Mouse (Mus musculus) heart, postnatal 10 days (tissue): ENCODE measurements around the gene Ip6k1. TPM values are rescaled to one million over a fixed set of nuclear protein-coding genes. Genes with fewer than 3 reads are reported as not detected.
"Not testable (repeated sequence)": the region's sequence is repeated elsewhere in the genome, so short reads cannot be mapped to it uniquely, and the experiment has no call there.

ENCODE experiments used
- DNase-seq, 2 experiments: peaks; one replicate each; pipeline ENCODE4 v3.0.0; 2021
- intact Hi-C: fragments of 180-260 bp; cut with DNase I; formaldehyde crosslinking; loops from one replicate; pipeline ENCODE4 v1.15.1; 2025
- total RNA-seq, 2 experiments: library from RNA; stranded (reverse); gene quantifications; 2 replicates each; pipeline ENCODE4 v1.2.3; 2021

Gene Ip6k1
- total RNA-seq, 2 experiments from 2014 or later = 53.4 to 55.2 TPM

DNA sequence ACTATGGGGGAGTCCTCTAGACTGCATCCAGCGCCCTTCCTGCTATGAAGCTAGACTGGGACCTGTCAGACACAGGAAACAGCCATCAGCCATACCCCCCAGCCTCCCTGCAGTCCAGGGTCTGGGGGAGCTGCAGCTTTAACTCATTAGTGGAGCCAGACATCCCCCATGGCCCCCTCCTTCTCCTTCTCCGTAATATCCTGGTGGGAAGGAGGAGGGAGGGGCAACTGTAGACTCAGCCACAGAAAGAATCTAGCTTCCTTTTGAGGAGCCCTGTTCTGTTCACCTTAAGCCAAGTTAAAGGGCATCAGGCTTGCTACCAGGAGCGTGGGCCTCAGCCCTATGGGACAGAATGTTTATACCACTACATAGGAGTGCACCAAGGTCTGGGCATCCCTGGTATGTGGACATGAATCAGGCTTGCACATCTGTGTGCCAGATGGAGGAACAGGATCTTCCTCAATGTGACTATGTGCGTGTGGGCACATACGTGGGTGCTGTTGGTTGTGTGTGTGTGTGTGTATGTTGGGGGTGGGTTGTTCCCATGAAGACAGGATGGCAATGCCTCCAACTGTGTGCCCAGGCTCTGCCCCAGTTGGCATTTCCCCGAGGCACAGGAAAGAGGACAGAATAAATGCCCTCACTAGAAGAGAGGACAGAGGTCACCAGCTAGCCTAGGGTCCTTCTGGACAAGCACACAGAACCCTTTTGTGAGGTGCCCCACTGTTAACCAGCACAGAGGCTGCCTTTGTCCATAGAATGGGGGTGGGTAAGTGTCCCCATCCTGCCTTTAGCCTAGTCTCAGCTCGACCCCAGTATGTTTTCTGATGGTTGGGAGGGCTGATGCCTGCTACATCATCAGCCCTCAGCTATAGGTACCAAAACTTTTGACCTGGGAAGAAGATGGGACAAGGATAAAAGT, 20.4 kb upstream of the Ip6k1 start:
- peak; percentile 55 to 59 for DNase-seq

GRCm38 (mm10) chr9:107982681-107983346, 19.5 kb upstream of the Ip6k1 start, which contains the start of gene Gm20661:
Gene Gm20661, plus strand, starts transcription at chr9:107983058.
- peak; percentile 86 to 88 for DNase-seq
- intact Hi-C loops = loop anchor here (1.0 kb wide), 1 partner anchor 17 kb away; no protein-coding TSS in a partner anchor

More for the DNA sequence above, 20.4 kb upstream of the Ip6k1 start:
- intact Hi-C loops = loop anchor here (1.0 kb wide), 1 partner anchor 16 kb away; no protein-coding TSS in a partner anchor

DNA sequence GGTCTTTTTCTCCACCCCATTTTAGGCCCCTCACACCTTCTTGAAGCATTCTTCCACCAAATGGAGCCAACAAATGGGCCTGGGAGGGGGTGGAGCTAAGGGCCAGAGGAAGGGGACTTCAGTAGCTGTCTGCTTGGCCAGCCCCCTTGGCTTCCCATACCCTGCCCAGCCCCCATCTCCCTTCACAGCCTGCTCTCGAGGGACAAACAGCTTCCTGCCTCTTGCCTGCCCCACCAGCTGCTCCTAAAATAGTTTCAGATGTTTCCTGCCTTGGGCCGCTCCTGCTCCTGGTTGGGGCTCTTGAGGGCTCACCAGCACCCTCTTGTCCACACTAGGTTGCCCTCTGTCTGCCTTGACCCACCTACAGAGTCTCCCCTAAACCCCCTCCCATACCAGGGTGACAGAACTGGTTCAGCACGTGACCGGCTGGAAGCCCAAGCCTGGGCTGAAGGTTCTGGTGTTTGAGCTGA, 18.8 kb upstream of the Ip6k1 start:
- DNase-seq = peak; percentile 92 to 94
- intact Hi-C loops = no loop called here

- intact Hi-C loops = no loop called here
- DNase-seq = peak; percentile 36 to 49
Observed at GRCm38 (mm10) chr9:107984052-107984753, 18.1 kb upstream of the Ip6k1 start.

- intact Hi-C loops = loop anchor here (5.0 kb wide), 1 partner anchor 68 kb away; the partner anchor contains the start of gene Amigo3
- DNase-seq = no peak
Observed at GRCm38 (mm10) chr9:107984754-107985055, 17.6 kb upstream of the Ip6k1 start.

DNA sequence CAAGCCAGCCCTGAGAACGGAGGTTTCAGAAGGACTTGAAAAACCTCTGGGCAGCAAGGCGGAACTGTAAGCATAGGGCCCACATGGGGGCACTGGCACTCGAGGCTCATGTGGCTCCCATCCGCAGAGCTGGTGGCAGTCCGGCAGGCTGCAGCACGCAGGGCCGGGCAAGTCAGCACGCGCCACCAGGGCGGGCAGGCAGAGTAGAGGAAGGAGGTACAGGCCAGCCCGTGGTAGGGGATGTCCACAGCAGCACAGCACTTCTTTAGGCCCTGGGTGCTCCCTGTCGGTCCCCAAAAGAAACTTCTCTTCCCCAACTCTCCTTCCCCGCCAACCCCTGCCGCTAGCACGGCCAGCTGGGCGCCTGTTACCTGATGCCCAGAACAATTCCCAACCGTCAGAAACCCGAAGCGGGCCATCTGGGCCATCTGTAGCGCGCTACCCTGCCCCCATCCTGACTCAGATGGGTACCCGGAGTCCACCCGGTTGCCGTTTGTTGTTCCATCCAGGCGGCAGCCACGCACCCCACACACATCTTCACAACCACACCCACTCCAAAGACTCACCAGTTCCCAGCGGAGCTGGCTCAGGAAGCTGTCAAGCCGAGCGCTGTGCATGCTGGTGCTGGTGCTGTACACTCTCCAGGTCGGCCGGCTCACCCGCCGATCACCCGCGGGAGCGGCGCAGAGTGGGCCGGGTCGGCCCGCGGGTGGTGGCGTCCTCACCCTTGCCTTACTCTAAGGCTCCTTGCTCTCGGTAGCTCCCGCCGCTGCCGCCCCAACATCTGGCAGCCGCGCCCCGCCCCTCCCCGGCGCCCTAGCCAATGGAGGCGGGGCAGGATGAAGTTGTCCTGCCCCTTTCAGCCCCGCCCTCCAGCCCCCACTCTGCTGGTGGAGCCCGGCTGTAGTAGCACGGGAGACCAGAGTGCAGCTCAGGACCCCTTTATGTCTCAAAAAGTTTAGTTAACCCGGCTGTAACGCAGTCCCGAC, 16.9 kb upstream of the Ip6k1 start, which contains the start of gene Inka1:
TSS of gene Inka1 (minus strand) at position 749 of the 989 bp plus-strand sequence.
- intact Hi-C loops = loop anchor here (1.0 to 5.0 kb wide), 2 partner anchors 22 to 67 kb away; partner anchors contain the start of gene Amigo3
- peak; percentile 93 to 94 for DNase-seq

DNA sequence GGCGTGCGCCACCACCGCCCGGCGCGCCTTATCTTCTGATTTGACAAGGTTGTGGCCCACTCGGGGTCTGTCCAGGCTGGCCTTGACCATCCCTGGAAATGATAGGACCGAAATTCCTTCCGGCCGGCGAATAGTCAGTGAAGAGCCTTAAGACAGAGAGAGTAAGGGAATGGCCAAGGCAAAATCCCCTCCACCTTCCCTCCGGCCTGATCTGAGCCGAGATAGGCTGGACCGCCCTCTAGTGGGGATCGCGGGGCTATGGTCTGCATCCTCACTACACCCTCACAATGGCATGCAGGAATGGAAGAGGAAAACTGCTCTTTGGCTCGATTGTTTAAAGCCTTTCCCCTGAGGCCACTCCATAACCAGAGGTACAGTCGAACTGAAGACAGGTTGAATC, 15.9 kb upstream of the Ip6k1 start:
- peak; percentile 88 to 89 for DNase-seq
- intact Hi-C loops = loop anchor here (1.0 to 5.0 kb wide), 2 partner anchors 23 to 66 kb away; partner anchors contain the start of gene Amigo3

DNA sequence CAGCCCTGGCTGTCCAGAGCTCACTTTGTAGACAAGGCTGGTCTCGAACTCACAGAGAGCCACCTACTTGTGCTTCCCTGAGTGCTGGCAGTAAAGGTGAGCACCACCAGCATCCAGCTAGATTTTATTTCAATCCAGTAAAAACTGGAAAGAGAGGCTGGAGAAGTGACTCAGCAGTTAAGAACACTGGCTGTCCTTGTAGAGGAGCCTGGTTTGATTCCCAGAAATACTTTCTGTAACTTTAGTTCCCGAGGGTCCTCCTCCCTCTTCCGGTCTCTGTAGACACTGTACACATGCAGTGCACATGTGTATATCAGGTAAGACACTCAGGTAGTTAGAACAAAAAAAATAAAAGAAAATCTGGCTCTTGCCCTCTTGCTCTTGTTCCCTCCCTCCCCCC, 14.4 kb upstream of the Ip6k1 start:
- intact Hi-C loops = loop anchor here (5.0 kb wide), 1 partner anchor 64 kb away; the partner anchor contains the start of gene Amigo3
- no peak for DNase-seq

DNA sequence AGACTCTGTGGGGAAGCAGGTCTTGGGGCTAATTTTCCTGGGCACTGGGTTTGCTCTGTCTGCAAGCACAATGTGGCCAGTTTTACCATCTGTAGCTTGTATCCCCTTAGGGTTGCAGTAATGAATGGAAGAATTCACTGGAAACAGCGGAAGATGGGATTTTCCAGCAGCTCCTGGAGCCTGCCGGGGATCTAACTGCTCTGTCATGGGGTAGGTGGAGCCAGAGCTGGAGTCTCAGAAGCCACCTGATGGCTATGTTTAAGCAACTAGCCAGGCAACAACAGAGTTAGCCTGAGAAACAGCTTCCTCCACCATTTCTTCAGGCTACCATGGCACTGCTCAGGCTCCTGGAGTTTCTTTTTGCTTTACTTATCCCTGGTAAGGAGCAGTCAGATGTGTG, 10.1 kb upstream of the Ip6k1 start, which contains the start of gene Cdhr4:
TSS of gene Cdhr4 (plus strand) at position 301 of the 400 bp plus-strand sequence.
- intact Hi-C loops = no loop called here
- DNase-seq = no peak

DNA sequence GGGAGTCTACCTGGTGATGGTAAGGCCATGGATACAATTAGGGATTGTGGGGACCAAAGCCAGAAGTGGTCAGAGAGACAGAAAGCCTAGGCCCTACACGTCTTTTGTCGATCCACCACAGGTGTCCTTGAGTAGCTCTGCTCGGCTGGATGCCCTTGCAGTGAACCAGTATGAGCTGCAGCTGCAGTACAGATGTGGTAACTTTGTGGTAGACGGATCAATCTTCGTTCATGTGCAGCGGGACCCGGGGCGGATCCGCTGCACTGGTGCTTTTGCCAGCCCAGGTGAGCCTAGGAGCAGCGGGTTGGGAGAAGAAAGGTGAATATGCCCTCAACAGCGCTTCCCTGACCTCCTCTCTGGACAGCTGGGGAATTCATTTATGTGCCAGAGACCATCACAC, 9.3 kb upstream of the Ip6k1 start:
- intact Hi-C loops = no loop called here
- no peak for DNase-seq

- intact Hi-C loops = no loop called here
- DNase-seq = no peak
Observed at GRCm38 (mm10) chr9:107994464-107994863, 7.8 kb upstream of the Ip6k1 start.

DNA sequence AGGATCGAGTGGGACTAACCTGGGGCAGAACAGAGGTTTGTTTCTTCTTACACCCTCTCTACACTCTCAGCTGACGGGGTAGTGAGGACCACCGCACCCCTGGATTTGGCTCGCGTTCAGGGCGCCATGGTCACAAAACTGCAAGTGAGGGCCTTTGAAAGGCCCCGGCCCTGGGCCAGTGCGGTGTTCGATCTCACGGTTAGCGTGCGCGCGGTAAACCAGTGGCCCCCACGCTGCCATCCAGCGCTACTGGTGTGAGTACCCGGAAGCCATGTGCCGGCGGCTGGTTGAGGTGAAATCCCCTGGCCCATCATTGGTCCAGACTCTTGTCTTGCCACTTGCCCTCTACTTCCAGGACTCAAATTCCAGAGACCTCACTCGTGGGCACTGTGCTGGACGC, 6.8 kb upstream of the Ip6k1 start:
- DNase-seq = no peak
- intact Hi-C loops = no loop called here

- no peak for DNase-seq
- intact Hi-C loops = no loop called here
Observed at GRCm38 (mm10) chr9:107996049-107996448, 6.3 kb upstream of the Ip6k1 start, which contains the start of gene Gm20662. Gene Gm20662, plus strand, starts transcription at chr9:107996349.

GRCm38 (mm10) chr9:108002778-108003530, 653 bp downstream of the Ip6k1 start:
- intact Hi-C loops = no loop called here
- DNase-seq = no peak

GRCm38 (mm10) chr9:108003531-108003890, 1.2 kb downstream of the Ip6k1 start:
- peak; percentile 31 to 38 for DNase-seq
- intact Hi-C loops = no loop called here

DNA sequence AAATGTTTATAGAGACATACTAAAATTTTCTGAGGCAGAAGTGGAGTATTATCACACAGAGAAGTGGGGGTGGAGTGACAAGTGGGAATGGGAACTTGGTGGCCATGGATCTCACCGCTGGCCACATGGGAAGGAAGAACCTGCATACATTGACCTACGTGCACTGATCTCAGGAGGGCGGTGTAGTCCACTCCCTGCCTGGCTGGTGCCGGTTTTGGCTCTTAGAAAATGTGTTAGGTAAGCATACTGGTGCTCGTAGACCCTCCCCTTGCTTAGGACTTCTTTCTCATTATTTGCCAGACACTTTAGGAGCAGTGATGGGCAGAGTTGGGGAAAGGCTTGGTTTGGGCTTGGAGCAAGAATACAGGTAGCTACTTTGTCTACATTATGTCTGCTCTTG, 5.7 kb downstream of the Ip6k1 start:
- intact Hi-C loops = no loop called here
- no peak for DNase-seq

DNA sequence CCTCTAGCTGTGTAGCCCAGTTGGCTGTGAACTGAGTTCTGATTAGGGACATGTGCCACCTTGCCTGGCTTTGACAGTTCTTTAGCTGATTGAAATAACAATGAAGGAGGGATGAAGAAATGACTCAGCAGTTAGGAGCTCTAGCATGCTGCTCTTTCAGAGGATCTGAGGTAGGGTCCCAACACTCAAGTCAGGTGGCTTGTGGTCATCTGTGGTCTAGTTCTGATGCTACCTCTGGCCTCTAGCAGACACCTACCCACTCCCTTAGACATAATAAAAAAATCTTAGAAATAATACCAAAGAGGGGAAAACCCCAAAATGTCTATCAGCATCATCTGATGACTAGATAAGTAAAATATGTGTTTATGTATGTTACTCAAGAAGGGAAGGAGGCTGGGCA, 8.1 kb downstream of the Ip6k1 start:
- DNase-seq = no peak
- intact Hi-C loops = no loop called here

- intact Hi-C loops, DNase-seq: not testable (repeated sequence)
Observed at GRCm38 (mm10) chr9:108013577-108013976, 11.3 kb downstream of the Ip6k1 start.

- DNase-seq = no peak
- intact Hi-C loops = no loop called here
Observed at GRCm38 (mm10) chr9:108017127-108017526, 14.8 kb downstream of the Ip6k1 start.
